Mouse (Mus musculus) spleen, adult 2 months (tissue): ENCODE data around the gene Sobp.

Experiments used
- CTCF ChIP-seq: fragments of 200-500 bp; IDR thresholded peaks from 2 replicates; pipeline ENCODE4 v1.5.1; 2011; ENCODE audit warnings: mild to moderate bottlenecking, inconsistent platforms; ENCODE audit not compliant: insufficient read depth, insufficient read length, insufficient replicate concordance; ENCODE audit errors: extremely low read depth
- POLR2A ChIP-seq: fragments of 200-500 bp; IDR thresholded peaks from 2 replicates; pipeline ENCODE4 v1.6.1; 2011; ENCODE audit warnings: low read depth, low read length, inconsistent platforms

- no peak for TF ChIP-seq CTCF
- TF ChIP-seq POLR2A: no peak
Observed at GRCm38 (mm10) chr10:43220479-43220878, 46.1 kb upstream of the Sobp start.
